Mouse (Mus musculus) stomach, embryonic 15.5 days (tissue): ENCODE data around the gene Hes5. TPM values are rescaled to one million over a fixed set of nuclear protein-coding genes. Genes with fewer than 3 reads are reported as not detected.
A peak's percentile ranks its signal among the peaks of the same experiment; 100 is the strongest.

Experiments used
- ATAC-seq: fragments of 200-750 bp; cut with Nextera tagmentation; 2 replicates; pipeline ENCODE4 v1.8.0; 2017; ENCODE audit warnings: low read depth, moderate number of reproducible peaks, moderate TSS enrichment; ENCODE audit not compliant: insufficient read depth, low FRiP score
- H3K27ac ChIP-seq: fragments of 300-500 bp; sonication (generic); 2 replicates; pipeline ENCODE4 v1.5.1; 2015; ENCODE audit warnings: mild to moderate bottlenecking, inconsistent platforms
- H3K27me3 ChIP-seq: fragments of 300-500 bp; sonication (generic); replicated peaks from 2 replicates; pipeline ENCODE4 v1.6.1; 2015; ENCODE audit warnings: inconsistent platforms
- H3K36me3 ChIP-seq: fragments of 300-500 bp; sonication (generic); 2 replicates; pipeline ENCODE4 v1.6.1; 2015; ENCODE audit warnings: inconsistent platforms
- H3K4me1 ChIP-seq: fragments of 300-500 bp; sonication (generic); 2 replicates; pipeline ENCODE4 v1.6.1; 2015; ENCODE audit warnings: inconsistent platforms
- H3K4me2 ChIP-seq: fragments of 300-500 bp; sonication (generic); 2 replicates; pipeline ENCODE4 v1.6.1; 2015; ENCODE audit warnings: mild to moderate bottlenecking, inconsistent platforms
- H3K4me3 ChIP-seq: fragments of 300-500 bp; sonication (generic); replicated peaks from 2 replicates; pipeline ENCODE4 v1.5.1; 2015; ENCODE audit warnings: inconsistent platforms
- H3K9ac ChIP-seq: fragments of 300-500 bp; sonication (generic); 2 replicates; pipeline ENCODE4 v1.6.1; 2015; ENCODE audit warnings: inconsistent platforms
- H3K9me3 ChIP-seq: fragments of 300-500 bp; sonication (generic); 2 replicates; pipeline ENCODE4 v1.6.1; 2016; ENCODE audit warnings: inconsistent platforms
- WGBS: fragments of 180-500 bp; shearing (Covaris S2); methylation state at CpG from one replicate; pipeline ENCODE4 v1.1.7; 2015; 5-methylcytosine and 5-hydroxymethylcytosine counted together
- polyA plus RNA-seq: library from polyadenylated mRNA; unstranded; fragments of >200 nt; fragmentation: Nextera tagmentation; extraction: Ambion mirVana; gene quantifications from 2 replicates; pipeline ENCODE4 v1.2.1, GENCODE M21; 2015

Gene Hes5
- polyA plus RNA-seq, 1 experiment from 2014 or later = 2.5 TPM

DNA sequence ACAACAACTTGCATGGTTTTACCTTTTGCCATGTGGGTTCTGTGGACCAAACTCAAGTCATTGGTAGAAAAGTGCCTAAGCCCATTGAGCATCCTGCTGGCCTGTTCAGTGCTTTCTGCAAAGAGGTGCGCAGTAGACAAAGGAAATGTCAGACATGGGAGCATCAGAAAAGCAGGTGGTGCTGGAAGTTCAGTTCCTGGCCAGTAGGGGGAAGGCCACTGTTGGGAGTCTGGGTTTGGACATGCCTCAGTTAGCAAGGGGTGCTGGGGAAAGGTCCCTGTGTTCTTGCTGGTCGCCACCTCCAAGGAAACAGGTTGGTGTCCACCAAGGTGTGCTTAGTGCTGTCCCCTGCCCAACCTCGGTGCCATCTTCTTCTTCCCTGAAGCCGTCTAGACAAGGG lies 19.4 kb downstream of the Hes5 start:
- ATAC-seq = no peak
- WGBS = 92% methylated on average over 4 of the region's 4 CpGs

DNA sequence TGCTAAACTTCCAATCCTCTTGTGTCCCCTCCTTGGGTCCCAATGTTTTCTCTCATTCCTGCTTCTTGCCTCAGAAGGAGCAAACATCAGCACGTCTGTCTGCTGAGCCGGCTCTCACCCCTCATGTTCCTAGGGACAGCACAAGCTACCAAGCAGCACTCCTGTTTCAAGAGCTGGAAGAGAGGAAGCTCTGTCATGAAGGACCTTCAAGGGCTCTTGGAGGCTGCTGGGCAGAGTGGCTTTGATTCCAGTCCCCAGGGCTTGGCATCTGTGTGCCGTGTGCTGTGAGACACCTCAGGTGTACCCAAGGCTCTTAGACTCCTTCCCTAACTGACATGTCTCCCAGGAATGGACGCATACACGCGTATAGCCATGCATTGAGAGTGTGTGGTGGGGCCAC lies 20.4 kb downstream of the Hes5 start:
- no peak overlapping the region for H3K9ac ChIP-seq
- H3K27me3 ChIP-seq = no peaks in the 10 kb centered on the region
- no peak overlapping the region for H3K27ac ChIP-seq
- H3K36me3 ChIP-seq = peaks cover 40% of the 10 kb centered on the region
- peaks cover 18% of the 10 kb centered on the region; the same call in 1 of the 2 replicates for H3K4me1 ChIP-seq
- no peaks in the 10 kb centered on the region for H3K9me3 ChIP-seq
- no peak overlapping the region for H3K4me2 ChIP-seq
- no peak overlapping the region for H3K4me3 ChIP-seq
- 91% methylated on average over 6 of the region's 6 CpGs for WGBS
- no peak for ATAC-seq

More for the DNA sequence above, 19.4 kb downstream of the Hes5 start:
- Histone ChIP-seq H3K27ac (no peak overlapping the region), H3K4me2 (no peak overlapping the region), H3K4me3 (no peak overlapping the region), H3K9me3 (no peaks in the 10 kb centered on the region), H3K4me1 (peaks cover 13% of the 10 kb centered on the region; the same call in 1 of the 2 replicates), H3K36me3 (peaks cover 49% of the 10 kb centered on the region), H3K27me3 (no peaks in the 10 kb centered on the region), H3K9ac (no peak overlapping the region)

DNA sequence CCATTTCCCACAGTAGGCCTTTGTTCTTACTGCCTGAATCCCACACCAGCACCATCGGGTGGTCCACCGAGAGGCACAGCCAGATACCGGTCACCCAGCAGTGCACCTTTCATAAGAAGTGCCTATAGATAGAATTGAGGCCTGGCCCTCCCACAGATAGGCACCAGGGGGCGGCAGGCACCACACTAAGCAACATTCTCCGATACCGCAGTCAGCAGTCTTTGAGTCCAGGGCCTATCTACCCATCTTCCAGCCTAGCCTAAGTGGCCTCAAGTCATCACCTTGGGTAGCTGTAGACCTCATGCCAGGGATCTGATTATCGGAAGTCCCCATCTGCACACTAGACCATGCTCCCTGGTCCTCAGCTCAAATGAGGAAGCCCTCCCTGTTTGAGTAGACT lies 20.8 kb downstream of the Hes5 start:
- ATAC-seq = peak; percentile 23; the same call in 1 of the 2 replicates
- no peaks in the 10 kb centered on the region for H3K9me3 ChIP-seq
- peaks cover 36% of the 10 kb centered on the region for H3K36me3 ChIP-seq

DNA sequence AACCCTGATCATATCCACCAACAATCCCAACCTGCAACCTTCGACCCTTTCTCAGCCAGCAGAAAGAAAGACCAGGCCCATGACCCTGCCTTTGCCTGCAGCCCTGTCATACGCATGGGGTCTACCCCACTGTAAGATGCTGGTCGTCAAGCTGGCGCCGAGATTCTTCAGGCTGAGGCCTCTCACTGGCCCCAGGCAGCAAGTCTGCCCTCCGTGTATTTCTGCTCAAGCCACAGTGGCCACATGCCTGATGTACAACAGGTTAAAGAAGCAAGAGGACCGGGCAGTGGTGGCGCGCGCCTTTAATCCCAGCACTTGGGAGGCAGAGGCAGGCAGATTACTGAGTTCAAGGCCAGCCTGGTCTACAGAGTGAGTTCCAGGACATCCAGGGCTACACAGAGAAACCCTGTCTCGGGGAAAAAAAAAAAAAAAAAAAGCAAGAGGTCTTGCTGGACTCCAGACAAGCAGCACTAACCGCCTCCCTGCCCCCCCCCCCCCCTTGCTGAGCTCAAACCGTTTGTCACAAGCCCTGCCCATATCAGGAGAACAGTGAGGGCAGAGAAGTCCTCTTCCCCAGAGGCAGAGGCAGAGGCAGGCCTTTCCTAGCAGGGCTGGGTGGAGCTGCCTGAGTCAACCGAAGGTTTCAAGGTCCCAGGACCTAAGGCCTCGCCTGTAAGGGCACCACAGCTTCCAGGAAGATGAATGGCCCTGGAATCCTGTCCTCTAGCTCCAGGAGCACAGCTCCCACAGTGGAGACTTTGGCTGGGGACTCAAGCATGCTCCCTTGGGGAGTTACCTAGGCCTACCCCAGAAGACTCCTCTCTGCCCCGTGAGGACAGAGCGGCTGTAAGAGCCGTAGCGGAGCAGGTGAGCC lies 21.8 kb downstream of the Hes5 start:
- Histone ChIP-seq H3K27me3 (no peaks in the 10 kb centered on the region), H3K9ac (no peak overlapping the region), H3K4me1 (peaks cover 21% of the 10 kb centered on the region; the same call in 1 of the 2 replicates), H3K27ac (peak overlapping the region; percentile 51; the same call in 1 of the 2 replicates), H3K36me3 (peaks cover 27% of the 10 kb centered on the region), H3K4me3 (no peak overlapping the region), H3K4me2 (no peak overlapping the region), H3K9me3 (no peaks in the 10 kb centered on the region)
- WGBS = 67% methylated on average over 19 of the region's 19 CpGs
- no peak for ATAC-seq

More for the DNA sequence above, 20.8 kb downstream of the Hes5 start:
- H3K27ac ChIP-seq = no peak overlapping the region
- no peaks in the 10 kb centered on the region for H3K27me3 ChIP-seq
- WGBS = 51% methylated on average over 7 of the region's 7 CpGs
- no peak overlapping the region for H3K9ac ChIP-seq
- peaks cover 21% of the 10 kb centered on the region; the same call in 1 of the 2 replicates for H3K4me1 ChIP-seq
- no peak overlapping the region for H3K4me3 ChIP-seq
- H3K4me2 ChIP-seq = no peak overlapping the region

DNA sequence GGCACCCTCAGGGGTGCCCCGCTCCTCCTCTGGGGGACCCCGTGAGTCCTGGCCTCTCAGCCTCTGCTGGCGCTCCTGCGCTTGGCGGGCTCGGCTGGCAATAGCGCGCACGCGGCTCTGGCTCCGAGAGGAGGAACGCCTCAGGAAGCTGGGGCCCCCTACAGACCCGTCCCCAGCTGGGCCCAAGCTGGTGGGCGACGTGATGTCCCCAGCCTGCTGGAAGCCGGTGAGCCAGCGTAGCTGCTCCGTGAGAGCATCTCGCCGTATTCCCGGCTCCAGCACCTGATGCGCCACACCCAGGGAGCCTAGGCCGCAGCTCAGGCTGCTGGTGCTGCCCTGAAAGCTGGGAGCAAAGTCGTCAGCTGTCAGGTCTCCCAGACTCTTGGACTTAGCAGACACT lies 23.0 kb downstream of the Hes5 start:
- no peak overlapping the region for H3K27ac ChIP-seq
- 33% methylated on average over 24 of the region's 24 CpGs for WGBS
- peaks cover 15% of the 10 kb centered on the region for H3K36me3 ChIP-seq
- no peak overlapping the region for H3K9ac ChIP-seq
- H3K4me2 ChIP-seq = no peak overlapping the region
- no peaks in the 10 kb centered on the region for H3K27me3 ChIP-seq
- ATAC-seq = no peak
- no peaks in the 10 kb centered on the region for H3K9me3 ChIP-seq
- peaks cover 21% of the 10 kb centered on the region; the same call in 1 of the 2 replicates for H3K4me1 ChIP-seq
- no peak overlapping the region for H3K4me3 ChIP-seq

DNA sequence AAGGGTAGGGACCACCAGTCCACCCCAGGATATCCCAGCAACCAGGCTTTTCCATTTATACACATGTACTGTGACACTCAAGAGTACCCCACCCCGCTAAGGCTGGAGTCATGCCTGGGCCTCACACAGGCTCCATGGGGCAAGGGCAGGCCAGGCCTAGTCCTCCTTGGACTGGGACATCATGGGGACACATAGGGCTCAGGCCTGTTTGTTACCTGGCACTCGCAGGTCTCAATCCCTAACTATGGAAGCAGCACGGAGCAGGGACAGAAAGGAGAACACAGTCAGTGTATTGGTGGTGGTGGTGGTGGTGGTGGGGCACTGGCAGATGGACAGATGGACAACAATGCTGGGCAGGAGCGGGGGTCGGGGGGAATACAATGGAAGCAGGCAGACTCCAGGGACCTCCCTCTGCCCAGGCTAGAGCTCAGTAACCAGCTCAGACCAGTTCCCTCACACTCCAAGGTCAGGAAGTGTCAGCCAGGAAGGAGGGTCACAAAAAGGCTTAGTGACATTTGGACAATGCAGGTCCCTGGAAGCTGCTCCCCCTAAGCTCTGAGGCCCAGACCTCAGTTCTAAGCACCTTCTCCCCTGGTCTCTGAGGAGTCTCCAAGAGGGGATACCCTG lies 24.5 kb downstream of the Hes5 start:
- H3K4me1 ChIP-seq = peaks cover 21% of the 10 kb centered on the region; the same call in 1 of the 2 replicates
- H3K9me3 ChIP-seq = no peaks in the 10 kb centered on the region
- no peak overlapping the region for H3K9ac ChIP-seq
- peaks cover 5% of the 10 kb centered on the region; the same call in 1 of the 2 replicates for H3K36me3 ChIP-seq
- no peak overlapping the region for H3K4me2 ChIP-seq
- ATAC-seq = no peak
- no peak overlapping the region for H3K4me3 ChIP-seq
- no peak overlapping the region for H3K27ac ChIP-seq
- 83% methylated on average over 5 of the region's 5 CpGs for WGBS
- no peaks in the 10 kb centered on the region for H3K27me3 ChIP-seq

DNA sequence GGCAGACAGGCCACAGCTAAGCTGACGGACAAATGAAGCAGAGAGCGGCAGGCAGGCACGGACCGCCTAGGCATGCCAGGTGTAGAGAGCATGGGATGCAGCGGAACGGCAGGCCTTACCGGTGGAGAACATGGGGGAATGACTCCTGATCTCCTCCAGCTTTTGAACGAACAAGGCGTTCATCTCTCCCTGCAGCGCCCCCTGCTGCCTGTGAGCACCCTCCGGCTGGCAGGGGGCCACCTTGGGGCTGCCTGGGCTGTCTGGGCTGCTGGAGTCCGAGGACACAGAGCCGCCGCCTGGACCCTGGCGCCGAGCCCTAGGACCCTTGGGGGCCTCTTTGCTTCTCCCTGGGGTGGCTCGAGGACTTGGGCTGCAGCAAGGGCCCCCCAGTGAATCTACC lies 25.4 kb downstream of the Hes5 start:
- no peak overlapping the region for H3K27ac ChIP-seq
- 17% methylated on average over 17 of the region's 17 CpGs for WGBS
- no peak for ATAC-seq
- H3K4me1 ChIP-seq = peaks cover 21% of the 10 kb centered on the region; the same call in 1 of the 2 replicates
- H3K9ac ChIP-seq = no peak overlapping the region
- H3K36me3 ChIP-seq = peaks cover 3% of the 10 kb centered on the region; the same call in 1 of the 2 replicates
- H3K4me2 ChIP-seq = peak overlapping the region; percentile 32; the same call in 1 of the 2 replicates
- no peaks in the 10 kb centered on the region for H3K9me3 ChIP-seq
- no peak overlapping the region for H3K4me3 ChIP-seq
- H3K27me3 ChIP-seq = no peaks in the 10 kb centered on the region

DNA sequence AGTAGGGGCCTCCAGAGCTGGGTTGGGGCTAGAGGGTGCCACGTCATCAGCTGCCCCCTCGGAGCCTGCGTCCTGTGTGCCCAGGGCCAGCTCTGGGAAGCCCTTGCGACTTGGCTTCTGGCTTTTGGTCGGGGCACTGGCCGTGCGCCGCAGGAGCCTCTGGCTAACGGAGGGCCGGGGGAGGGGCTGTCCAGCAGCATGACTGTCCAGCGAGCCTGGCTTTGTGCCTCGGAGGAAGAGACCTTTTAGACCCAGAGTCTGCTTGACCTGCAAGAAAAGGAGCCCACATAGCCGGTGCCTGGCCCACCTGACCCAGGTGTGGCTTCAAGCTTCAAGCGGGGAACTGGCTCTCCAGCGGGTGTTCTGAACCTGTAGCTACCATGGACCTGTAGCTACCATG lies 26.0 kb downstream of the Hes5 start:
- no peak overlapping the region for H3K27ac ChIP-seq
- H3K27me3 ChIP-seq = no peaks in the 10 kb centered on the region
- H3K9me3 ChIP-seq = no peaks in the 10 kb centered on the region
- H3K9ac ChIP-seq = no peak overlapping the region
- WGBS = 75% methylated on average over 15 of the region's 15 CpGs
- H3K4me3 ChIP-seq = no peak overlapping the region
- no peaks in the 10 kb centered on the region for H3K36me3 ChIP-seq
- peaks cover 21% of the 10 kb centered on the region; the same call in 1 of the 2 replicates for H3K4me1 ChIP-seq
- no peak for ATAC-seq
- H3K4me2 ChIP-seq = no peak overlapping the region

DNA sequence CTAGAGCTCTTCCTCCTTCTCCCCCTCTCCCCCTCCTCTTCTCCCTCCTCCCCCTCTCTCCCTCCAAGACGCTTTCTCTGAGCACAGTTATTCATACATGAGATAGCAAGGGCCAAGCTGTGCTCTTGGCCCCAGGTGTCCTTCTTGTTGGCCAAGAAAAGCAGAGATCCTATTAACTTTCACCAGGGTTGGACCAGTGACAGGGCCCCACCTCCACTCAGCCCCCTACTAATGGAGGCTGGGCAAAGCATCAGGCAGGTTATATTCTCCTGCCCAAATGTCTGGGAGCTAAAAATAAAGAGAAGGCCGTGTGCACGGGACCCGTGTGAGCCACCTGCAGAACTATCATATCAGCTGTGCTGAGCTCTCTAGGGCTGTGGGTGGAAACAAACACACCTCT lies 34.2 kb downstream of the Hes5 start:
- Histone ChIP-seq H3K27ac (no peak overlapping the region), H3K4me3 (no peak overlapping the region), H3K36me3 (no peaks in the 10 kb centered on the region), H3K9me3 (no peaks in the 10 kb centered on the region), H3K4me1 (no peaks in the 10 kb centered on the region), H3K27me3 (no peaks in the 10 kb centered on the region), H3K4me2 (no peak overlapping the region), H3K9ac (no peak overlapping the region)
- 64% methylated on average over 4 of the region's 4 CpGs for WGBS
- ATAC-seq = no peak

DNA sequence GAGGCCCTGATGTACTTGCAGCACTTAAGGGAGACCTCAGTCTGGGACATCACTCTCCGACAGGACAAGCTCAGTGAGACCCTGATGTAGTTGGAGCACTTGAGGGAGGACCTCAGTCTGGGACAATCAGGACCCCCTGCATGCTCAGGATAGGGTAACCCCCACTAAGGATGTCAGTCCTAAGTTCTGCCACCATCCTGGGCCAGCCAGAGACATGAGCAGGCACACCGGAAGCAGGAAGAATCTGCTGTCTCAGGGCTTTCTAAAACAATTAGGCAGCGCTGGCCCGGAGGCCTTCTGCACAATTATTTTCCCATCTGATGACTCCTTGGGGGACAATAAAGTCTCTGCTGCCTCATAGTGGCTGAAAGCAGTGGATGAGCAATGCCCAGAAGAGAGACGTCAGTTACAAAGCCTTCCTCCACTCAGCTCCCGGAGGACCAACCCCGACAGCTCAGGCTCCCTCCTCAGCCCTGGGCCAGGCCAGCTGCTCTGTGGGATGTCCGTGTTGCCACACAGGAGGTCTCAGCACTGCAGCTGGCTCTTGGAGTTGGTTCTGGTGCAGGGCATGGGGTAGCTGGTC lies 35.9 kb downstream of the Hes5 start:
- Histone ChIP-seq H3K4me1 (no peaks in the 10 kb centered on the region), H3K4me3 (no peak overlapping the region), H3K27me3 (no peaks in the 10 kb centered on the region), H3K27ac (no peak overlapping the region), H3K9me3 (no peaks in the 10 kb centered on the region), H3K36me3 (no peaks in the 10 kb centered on the region), H3K4me2 (no peak overlapping the region), H3K9ac (no peak overlapping the region)
- no peak for ATAC-seq
- WGBS = 40% methylated on average over 8 of the region's 8 CpGs

DNA sequence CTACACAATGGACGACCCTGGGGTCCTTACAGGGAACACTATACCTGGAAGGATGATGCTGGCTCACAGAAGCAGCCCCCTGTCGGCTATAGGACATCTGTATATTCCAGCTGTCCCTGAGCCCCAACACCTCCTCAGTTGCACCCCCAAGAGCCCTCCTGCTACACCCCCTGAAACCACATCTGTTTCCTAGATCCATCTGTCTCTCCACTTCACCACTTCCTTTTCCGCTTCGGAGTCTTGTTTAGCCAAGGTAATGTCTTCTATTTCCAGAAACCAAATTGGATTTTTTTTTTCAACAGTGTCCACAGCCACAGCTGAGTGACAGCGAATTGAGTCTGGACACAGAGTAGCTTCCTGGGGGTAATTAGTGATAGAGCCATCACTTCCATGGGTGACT lies 38.7 kb downstream of the Hes5 start:
- Histone ChIP-seq H3K27ac (no peak overlapping the region), H3K9me3 (no peaks in the 10 kb centered on the region), H3K4me1 (no peaks in the 10 kb centered on the region), H3K4me3 (no peak overlapping the region), H3K9ac (no peak overlapping the region), H3K36me3 (no peaks in the 10 kb centered on the region), H3K4me2 (no peak overlapping the region), H3K27me3 (no peaks in the 10 kb centered on the region)
- ATAC-seq = no peak
- 74% methylated on average over 5 of the region's 5 CpGs for WGBS

DNA sequence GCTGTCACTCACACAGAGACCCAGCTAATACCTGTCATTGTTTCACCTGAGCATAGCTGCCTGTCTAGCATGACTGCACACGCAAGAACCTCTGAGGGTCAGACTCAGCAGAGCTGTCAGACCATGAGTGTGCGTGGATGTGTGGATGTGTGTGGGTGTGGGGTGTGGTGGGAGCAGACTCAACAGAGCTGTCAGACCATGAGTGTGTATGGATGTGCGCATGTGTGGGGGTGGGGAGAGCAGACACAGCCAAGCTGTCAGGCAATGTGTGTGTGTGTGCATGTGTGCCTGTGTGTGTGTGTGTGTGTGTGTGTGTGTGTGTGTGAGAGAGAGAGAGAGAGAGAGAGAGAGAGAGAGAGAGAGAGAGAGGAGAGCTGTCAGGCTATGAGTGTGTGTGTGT lies 44.6 kb downstream of the Hes5 start:
- H3K9me3 ChIP-seq = no peaks in the 10 kb centered on the region
- no peaks in the 10 kb centered on the region for H3K27me3 ChIP-seq
- H3K27ac ChIP-seq = no peak overlapping the region
- no peak overlapping the region for H3K4me2 ChIP-seq
- H3K4me1 ChIP-seq = no peaks in the 10 kb centered on the region
- no peaks in the 10 kb centered on the region for H3K36me3 ChIP-seq
- H3K9ac ChIP-seq = no peak overlapping the region
- H3K4me3 ChIP-seq = no peak overlapping the region
- 85% methylated on average over 3 of the region's 3 CpGs for WGBS
- ATAC-seq = no peak
